In the genomic region with DNA sequence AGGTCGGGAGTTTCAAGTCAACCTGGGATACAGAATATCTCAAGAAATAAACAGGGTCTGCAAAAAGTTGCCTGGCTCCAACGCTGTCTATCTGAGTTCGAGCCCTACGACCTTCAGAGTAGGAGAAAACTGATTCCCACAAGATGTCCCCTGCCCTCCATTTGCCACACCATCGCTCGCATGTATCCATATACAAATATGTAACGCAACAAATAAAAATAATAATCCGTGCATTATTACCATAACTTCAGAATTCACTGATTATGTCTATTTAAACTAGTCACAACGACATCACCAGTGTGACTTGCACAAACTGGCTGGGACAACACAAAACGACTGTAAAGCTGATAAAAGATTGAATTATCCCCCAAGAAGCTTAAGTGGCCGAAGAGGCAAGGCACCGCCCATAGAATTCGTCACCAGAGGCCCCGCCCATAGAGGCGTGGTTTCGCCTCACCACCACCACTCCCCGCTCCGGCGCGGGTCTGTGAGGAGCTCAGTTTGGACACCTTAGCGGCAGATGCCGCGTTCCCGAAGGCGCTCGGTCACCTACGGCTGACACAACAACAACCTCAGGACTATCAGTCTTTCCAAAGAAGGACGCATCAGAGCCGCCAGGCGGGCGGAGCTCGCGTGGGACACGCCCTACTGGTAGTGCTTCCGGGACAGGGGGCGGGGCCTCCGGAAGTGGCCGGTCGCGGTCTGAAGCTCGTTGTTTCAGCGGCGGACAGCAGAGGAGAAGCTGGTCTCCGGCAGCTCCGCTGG, we compare ENCODE assay signal across 8 mouse cellular contexts. TPM values are rescaled to one million over a fixed set of nuclear protein-coding genes. Genes with fewer than 3 reads are reported as not detected.
A peak's percentile ranks its signal among the peaks of the same experiment; 100 is the strongest.
DNase-seq lines count a peak whose midpoint lies in the region; ATAC-seq and TF ChIP-seq lines count a peak whose summit lies in the region.

Ctr9 (plus strand) TSS at position 671 of the 765 bp plus-strand sequence.

- H3K9ac ChIP-seq in forebrain, embryonic 13.5 days, result peak within 1 kb of the TSS; percentile 81
- H3K9ac ChIP-seq in liver, postnatal 0 days (replicated peaks), result peak within 1 kb of the TSS; percentile 84
- H3K9ac ChIP-seq in neural tube, embryonic 14.5 days (replicated peaks; ENCODE audit: low read depth, low read length), result peak within 1 kb of the TSS; percentile 49

- peaks cover 28% of the 10 kb centered on the region for H3K36me3 ChIP-seq in E14TG2a.4 (ENCODE audit: insufficient read depth, low read length)
- H3K36me3 ChIP-seq in forebrain, embryonic 13.5 days (ENCODE audit: poor library complexity, severe bottlenecking), result peaks cover 13% of the 10 kb centered on the region; the same call in 1 of the 2 replicates
- H3K36me3 ChIP-seq in liver, postnatal 0 days (replicated peaks; ENCODE audit: insufficient read depth, low read length), result peaks cover 16% of the 10 kb centered on the region
- H3K36me3 ChIP-seq in neural tube, embryonic 14.5 days (ENCODE audit: control insufficient read depth, insufficient read depth, low read length), result peaks cover 4% of the 10 kb centered on the region; the same call in 1 of the 2 replicates

- H3K9me3 ChIP-seq in E14TG2a.4 (ENCODE audit: low read length), result no peaks in the 10 kb centered on the region; the same call in 1 of the 2 replicates
- no peaks in the 10 kb centered on the region for H3K9me3 ChIP-seq in forebrain, embryonic 13.5 days (replicated peaks)
- H3K9me3 ChIP-seq in liver, postnatal 0 days (ENCODE audit: low read length), result no peaks in the 10 kb centered on the region
- no peaks in the 10 kb centered on the region for H3K9me3 ChIP-seq in neural tube, embryonic 14.5 days (ENCODE audit: control insufficient read depth, low read length)

- peak; percentile 93 for DNase-seq in c-Kit-positive CD71-positive TER-119-positive erythroid progenitor cells, embryonic 14.5 days (ENCODE audit: low spot score)
- DNase-seq in heart, postnatal 10 days, result peak; percentile 97 to 98
- DNase-seq in large intestine, adult 2 months (ENCODE audit: low read depth, low spot score), result peak; percentile 75
- DNase-seq in liver, postnatal 0 days, result peak; percentile 95
- peak; percentile 98 for DNase-seq in testis, postnatal 10 days (ENCODE audit: low spot score)

- peak; percentile 97 for ATAC-seq in forebrain, embryonic 13.5 days
- ATAC-seq in liver, postnatal 0 days, result peak; percentile 95
- peak; percentile 97 for ATAC-seq in neural tube, embryonic 14.5 days (ENCODE audit: low read depth)

- H3K27ac ChIP-seq in forebrain, embryonic 13.5 days, result peak within 1 kb of the TSS; percentile 86
- peak within 1 kb of the TSS; percentile 95 for H3K27ac ChIP-seq in liver, postnatal 0 days (ENCODE audit: low read depth)
- peak within 1 kb of the TSS; percentile 89 for H3K27ac ChIP-seq in neural tube, embryonic 14.5 days (ENCODE audit: low read depth, low read length)

- peak within 1 kb of the TSS; percentile 75 for H3K4me2 ChIP-seq in forebrain, embryonic 13.5 days
- H3K4me2 ChIP-seq in liver, postnatal 0 days (ENCODE audit: low read depth, low read length), result peak within 1 kb of the TSS; percentile 94
- peak within 1 kb of the TSS; percentile 61 for H3K4me2 ChIP-seq in neural tube, embryonic 14.5 days (ENCODE audit: low read depth, low read length)

- peaks cover 54% of the 10 kb centered on the region for H3K4me1 ChIP-seq in E14TG2a.4 (replicated peaks; ENCODE audit: low read depth, low read length)
- H3K4me1 ChIP-seq in forebrain, embryonic 13.5 days, result peaks cover 17% of the 10 kb centered on the region
- H3K4me1 ChIP-seq in liver, postnatal 0 days (ENCODE audit: insufficient read depth), result peaks cover 25% of the 10 kb centered on the region
- H3K4me1 ChIP-seq in neural tube, embryonic 14.5 days (ENCODE audit: control insufficient read depth, insufficient read depth, low read length), result peaks cover 8% of the 10 kb centered on the region

- intact Hi-C loops in heart, postnatal 10 days (cut with DNase I), result no loop called here

- TF ChIP-seq CTCF in E14TG2a.4 (conservative IDR thresholded peaks at IDR 0.05; ENCODE audit: low read length), result no peak
- TF ChIP-seq CTCF in liver, postnatal 0 days (IDR thresholded peaks at IDR 0.05; ENCODE audit: low read depth), result no peak

- peak within 1 kb of the TSS; percentile 99 for H3K4me3 ChIP-seq in E14TG2a.4 (replicated peaks; ENCODE audit: low read length)
- peak within 1 kb of the TSS; percentile 81 for H3K4me3 ChIP-seq in forebrain, embryonic 13.5 days
- peak within 1 kb of the TSS; percentile 96 for H3K4me3 ChIP-seq in liver, postnatal 0 days (ENCODE audit: low read depth, low read length)
- peak within 1 kb of the TSS; percentile 48 for H3K4me3 ChIP-seq in neural tube, embryonic 14.5 days (ENCODE audit: low read depth, low read length)

- 6% methylated on average over 45 of the region's 45 CpGs for WGBS in forebrain, embryonic 13.5 days
- WGBS in large intestine, adult 2 months, result 4% methylated on average over 45 of the region's 45 CpGs
- 7% methylated on average over 45 of the region's 45 CpGs for WGBS in liver, postnatal 0 days (ENCODE audit: insufficient replicate concordance)
- 6% methylated on average over 45 of the region's 45 CpGs for WGBS in neural tube, embryonic 14.5 days

- TF ChIP-seq EP300 in liver, postnatal 0 days (IDR thresholded peaks at IDR 0.05; ENCODE audit: low read depth), result 0 out of 2 replicates have a peak, but pooled peaks have one; percentile 21

- no peaks in the 10 kb centered on the region for H3K27me3 ChIP-seq in E14TG2a.4 (ENCODE audit: insufficient read depth, low read length)
- no peaks in the 10 kb centered on the region for H3K27me3 ChIP-seq in forebrain, embryonic 13.5 days
- no peaks in the 10 kb centered on the region for H3K27me3 ChIP-seq in liver, postnatal 0 days (ENCODE audit: insufficient read depth, low read length)
- H3K27me3 ChIP-seq in neural tube, embryonic 14.5 days (ENCODE audit: control insufficient read depth, insufficient read depth, low read length), result no peaks in the 10 kb centered on the region

RNA-seq across cellular contexts. Expression of gene Ctr9, which starts in this region (rescaled TPM):
- polyA plus RNA-seq in forebrain, embryonic 13.5 days (2015; fragmentation: Nextera tagmentation; extraction: Ambion mirVana), result 89.4 and 89.8 TPM in 2 replicates
- 10 to 100 TPM; 28.6 to 29.2 TPM for total RNA-seq in heart, postnatal 10 days (2021)
- polyA plus RNA-seq in large intestine, adult 2 months (2012; rRNA removed), result 7.2 and 11.1 TPM in 2 replicates
- 15.2 and 16.8 TPM in 2 replicates for polyA plus RNA-seq in liver, postnatal 0 days (2015; fragmentation: Nextera tagmentation; extraction: Ambion mirVana)
- polyA plus RNA-seq in neural tube, embryonic 14.5 days (2014; fragmentation: Nextera tagmentation; extraction: Ambion mirVana), result 75.6 and 86.3 TPM in 2 replicates

Comparison
In these comparisons a context has a peak if more than half of its experiments do, and no peak if none do; other contexts are left out.
1. Peak in every context shown above with its lines: DNase-seq, ATAC-seq, H3K4me3 ChIP-seq and H3K27ac ChIP-seq.
2. H3K4me3 ChIP-seq: peak in every context shown above with its lines; median percentile 99 in E14TG2a.4; 96 in liver, postnatal 0 days; 81 in forebrain, embryonic 13.5 days; 48 in neural tube, embryonic 14.5 days.